Mouse (Mus musculus): Measurements from ENCODE around the gene Lctl. TPM values are rescaled to one million over a fixed set of nuclear protein-coding genes. Genes with fewer than 3 reads are reported as not detected.

The Lctl gene
- total and polyA plus RNA-seq, 3 experiments: 0.21 to 0.38 TPM; not detected in 1

GRCm38 (mm10) chr9:64172816-64173665, 56.1 kb downstream of the Lctl start, which contains the start of the genes Zwilch and Rpl4 (continued):
- TF ChIP-seq MEF2A (IDR thresholded peaks at IDR 0.05; ENCODE audit: borderline replicate concordance, low read depth, low read length): no peak; the same call in none of the 2 replicates
- no peak for TF ChIP-seq ZC3H11A (IDR thresholded peaks at IDR 0.05; ENCODE audit: low read depth, low read length)
- no peak for TF ChIP-seq CHD1 (IDR thresholded peaks at IDR 0.05; ENCODE audit: low read depth, low read length)
- no peak for TF ChIP-seq RAD21 (IDR thresholded peaks at IDR 0.05; ENCODE audit: low read depth, low read length)
- peak; percentile 97 for TF ChIP-seq MYC (IDR thresholded peaks at IDR 0.05; ENCODE audit: low read depth, low read length)
- TF ChIP-seq MXI1 (IDR thresholded peaks at IDR 0.05; ENCODE audit: low read depth, low read length): peak; percentile 87
- TF ChIP-seq MAFK (IDR thresholded peaks at IDR 0.05; ENCODE audit: insufficient replicate concordance, low read length): no peak

DNA sequence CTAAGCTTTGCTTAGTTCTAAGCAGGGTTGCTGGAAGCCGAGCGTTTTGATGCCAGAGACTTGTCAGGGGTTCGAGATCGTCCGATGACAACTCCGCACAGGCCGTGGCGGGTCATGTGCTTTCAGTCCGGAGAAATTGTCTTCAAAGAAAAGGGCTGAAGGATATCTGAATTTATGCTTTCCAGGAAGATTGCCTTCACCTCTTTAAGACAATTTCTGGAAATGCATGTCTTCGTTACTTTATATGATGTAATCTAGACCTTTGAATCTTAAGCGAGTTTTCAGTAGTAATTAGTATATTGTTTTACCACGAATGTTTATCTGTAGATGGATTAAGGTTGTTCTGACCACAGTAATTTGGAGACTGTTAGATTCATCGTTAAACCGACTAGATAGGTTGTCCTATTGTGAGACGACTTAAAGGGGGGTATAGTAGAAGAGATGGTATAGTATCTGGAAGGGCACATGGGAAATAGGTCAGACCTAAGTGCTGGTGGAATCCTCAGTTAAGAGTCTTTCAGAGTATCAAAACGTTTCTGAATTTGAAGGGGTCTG, 56.8 kb downstream of the Lctl start:
- no peak overlapping the region; the same call in 1 of the 2 replicates for H3K27ac ChIP-seq (ENCODE audit: insufficient read depth, low read depth)
- in situ Hi-C loops (cut with MboI; ENCODE audit: low pct_ligation_motif_present, low pct_unique_long_range_greater_than_20kb, low sequenced_read_pairs): no loop called here

GRCm38 (mm10) chr9:64174341-64174740, 57.4 kb downstream of the Lctl start:
- DNase-seq (ENCODE audit: extremely low read depth): no peak
- peaks cover 0 to 40% of the 10 kb centered on the region in 2 experiments; a peak in 2 of 4 replicates for H3K4me1 ChIP-seq (ENCODE audit: control insufficient read depth in 1 of 2, insufficient read depth in 2 of 2)
- H3K4me3 ChIP-seq (replicated peaks in 1 of 3; ENCODE audit: low read depth in 2 of 3, low read length in 2 of 3, poor library complexity in 1 of 3): peak overlapping the region; percentile 84 to 96 (median 91)
- H3K9me3 ChIP-seq (replicated peaks; ENCODE audit: low read length): no peaks in the 10 kb centered on the region
- H3K36me3 ChIP-seq (replicated peaks in 1 of 2; ENCODE audit: control insufficient read depth in 1 of 2, insufficient read depth in 1 of 2, low read length in 1 of 2): peaks cover 37 to 47% of the 10 kb centered on the region in 2 experiments
- peaks cover 70% of the 10 kb centered on the region for H3K79me2 ChIP-seq (replicated peaks; ENCODE audit: control insufficient read depth, extremely low read depth, insufficient read depth, poor library complexity, severe bottlenecking)
- in situ Hi-C loops (cut with MboI; ENCODE audit: low pct_ligation_motif_present, low pct_unique_long_range_greater_than_20kb, low sequenced_read_pairs) (no loop called here), dilution Hi-C loops (cut with MboI; ENCODE audit: extremely low pct_ligation_motif_present, extremely low pct_unique_long_range_greater_than_20kb, low sequenced_read_pairs) (no loop called here)
- H3K9ac ChIP-seq (ENCODE audit: insufficient read depth, low read depth): peak overlapping the region; percentile 93
- H3K27ac ChIP-seq (ENCODE audit: insufficient read depth, low read depth): no peak overlapping the region
- no peaks in the 10 kb centered on the region for H3K27me3 ChIP-seq (replicated peaks)
- peak overlapping the region; percentile 96 for H3K4me2 ChIP-seq (ENCODE audit: insufficient read depth, low read depth, poor library complexity, severe bottlenecking)
- no peak for TF ChIP-seq TBP (conservative IDR thresholded peaks at IDR 0.05; ENCODE audit: low read depth, low read length)
- TF ChIP-seq PAX5 (IDR thresholded peaks at IDR 0.05; ENCODE audit: low read length): no peak
- no peak for TF ChIP-seq ETS1 (conservative IDR thresholded peaks at IDR 0.05; ENCODE audit: low read depth, low read length)
- peak; percentile 46; the same call in 1 of the 2 replicates for TF ChIP-seq CHD1 (IDR thresholded peaks at IDR 0.05; ENCODE audit: low read depth, low read length)
- 0 out of 2 replicates have a peak, but pooled peaks have one; percentile 22 for TF ChIP-seq NELFE (IDR thresholded peaks at IDR 0.05; ENCODE audit: low read depth, low read length)
- no peak for TF ChIP-seq UBTF (IDR thresholded peaks at IDR 0.05; ENCODE audit: low read depth, low read length)
- no peak for TF ChIP-seq MEF2A (IDR thresholded peaks at IDR 0.05; ENCODE audit: borderline replicate concordance, low read depth, low read length)
- TF ChIP-seq ZMIZ1 (IDR thresholded peaks at IDR 0.05; ENCODE audit: low read depth, low read length): 0 out of 2 replicates have a peak, but pooled peaks have one; percentile 23
- TF ChIP-seq KAT2A (IDR thresholded peaks at IDR 0.05; ENCODE audit: insufficient replicate concordance, low read length): 0 out of 2 replicates have a peak, but pooled peaks have one; percentile 29
- TF ChIP-seq MYC (IDR thresholded peaks at IDR 0.05; ENCODE audit: low read depth, low read length): 0 out of 2 replicates have a peak, but pooled peaks have one; percentile 15
- TF ChIP-seq E2F4 (IDR thresholded peaks at IDR 0.05; ENCODE audit: insufficient replicate concordance, low read depth, low read length): no peak
- TF ChIP-seq TCF12 (IDR thresholded peaks at IDR 0.05; ENCODE audit: low read depth, low read length): no peak
- peak; percentile 74; the same call in 1 of the 2 replicates for TF ChIP-seq SIN3A (IDR thresholded peaks at IDR 0.05; ENCODE audit: low read length)
- no peak for TF ChIP-seq NRF1 (IDR thresholded peaks at IDR 0.05; ENCODE audit: low read depth, low read length)
- TF ChIP-seq ZNF384 (IDR thresholded peaks at IDR 0.05; ENCODE audit: low read depth, low read length): no peak
- no peak for TF ChIP-seq ZC3H11A (IDR thresholded peaks at IDR 0.05; ENCODE audit: low read depth, low read length)
- no peak; the same call in 1 of the 2 replicates for TF ChIP-seq POLR2AphosphoS2 (IDR thresholded peaks at IDR 0.05; ENCODE audit: low read depth, low read length)
- no peak for TF ChIP-seq MAZ (IDR thresholded peaks at IDR 0.05; ENCODE audit: low read depth, low read length)
- peak; percentile 18; the same call in 1 of the 2 replicates for TF ChIP-seq EP300 (IDR thresholded peaks at IDR 0.05; ENCODE audit: low read length)
- TF ChIP-seq GABPA (IDR thresholded peaks at IDR 0.05; ENCODE audit: insufficient replicate concordance, low read depth, low read length): no peak
- TF ChIP-seq JUND (conservative IDR thresholded peaks at IDR 0.05; ENCODE audit: low read depth, low read length): no peak
- TF ChIP-seq IRF4 (IDR thresholded peaks at IDR 0.05; ENCODE audit: low read depth, low read length): no peak

More for the DNA sequence above, 56.8 kb downstream of the Lctl start:
- Histone ChIP-seq H3K27me3 (replicated peaks) (no peaks in the 10 kb centered on the region), H3K4me3 (replicated peaks in 1 of 3; ENCODE audit: low read depth in 2 of 3, low read length in 2 of 3, poor library complexity in 1 of 3) (peak overlapping the region; percentile 84 to 96 (median 91)), H3K79me2 (replicated peaks; ENCODE audit: control insufficient read depth, extremely low read depth, insufficient read depth, poor library complexity, severe bottlenecking) (peaks cover 75% of the 10 kb centered on the region), H3K4me2 (ENCODE audit: insufficient read depth, low read depth, poor library complexity, severe bottlenecking) (peak overlapping the region; percentile 55), H3K9me3 (replicated peaks; ENCODE audit: low read length) (no peaks in the 10 kb centered on the region), H3K4me1 (ENCODE audit: control insufficient read depth in 1 of 2, insufficient read depth in 2 of 2) (peaks cover 0 to 38% of the 10 kb centered on the region in 2 experiments; a peak in 2 of 4 replicates), H3K36me3 (replicated peaks in 1 of 2; ENCODE audit: control insufficient read depth in 1 of 2, insufficient read depth in 1 of 2, low read length in 1 of 2) (peaks cover 36 to 51% of the 10 kb centered on the region in 2 experiments), H3K9ac (ENCODE audit: insufficient read depth, low read depth) (peak overlapping the region; percentile 93)
- DNase-seq (ENCODE audit: extremely low read depth): no peak
- TF ChIP-seq SMC3 (IDR thresholded peaks at IDR 0.05; ENCODE audit: low read depth, low read length) (no peak), MXI1 (IDR thresholded peaks at IDR 0.05; ENCODE audit: low read depth, low read length) (peak; percentile 2; the same call in 1 of the 2 replicates)
- dilution Hi-C loops (cut with MboI; ENCODE audit: extremely low pct_ligation_motif_present, extremely low pct_unique_long_range_greater_than_20kb, low sequenced_read_pairs): no loop called here
